Mouse (Mus musculus): Measurements from ENCODE around the gene Rbfox1. TPM values are rescaled to one million over a fixed set of nuclear protein-coding genes. Genes with fewer than 3 reads are reported as not detected.

The Rbfox1 gene
- polyA plus RNA-seq, 1 experiment from 2014 or later: 2.7 TPM

GRCm38 (mm10) chr16:6842066-6842785 lies 957.1 kb downstream of the Rbfox1 start:
- Histone ChIP-seq H3K27me3 (ENCODE audit: control insufficient read depth, insufficient read depth, low read length) (no peaks in the 10 kb centered on the region), H3K36me3 (ENCODE audit: control insufficient read depth, insufficient read depth, low read length) (no peaks in the 10 kb centered on the region), H3K4me3 (ENCODE audit: low read depth, low read length) (no peak overlapping the region), H3K9me3 (ENCODE audit: control insufficient read depth, low read depth, low read length) (no peaks in the 10 kb centered on the region), H3K4me1 (ENCODE audit: control insufficient read depth, insufficient read depth, low read length) (peaks cover 2% of the 10 kb centered on the region; the same call in 1 of the 2 replicates), H3K9ac (replicated peaks; ENCODE audit: low read depth, low read length) (no peak overlapping the region), H3K27ac (ENCODE audit: low read length) (no peak overlapping the region), H3K4me2 (replicated peaks; ENCODE audit: low read depth, low read length) (no peak overlapping the region)
- ATAC-seq (ENCODE audit: insufficient number of reproducible peaks, insufficient read depth, low FRiP score, low read depth): no peak
- 45% methylated on average over 8 of the region's 8 CpGs for WGBS

GRCm38 (mm10) chr16:6844659-6845058 lies 959.5 kb downstream of the Rbfox1 start:
- no peak for ATAC-seq (ENCODE audit: insufficient number of reproducible peaks, insufficient read depth, low FRiP score, low read depth)
- H3K27ac ChIP-seq (ENCODE audit: low read length): no peak overlapping the region

GRCm38 (mm10) chr16:6851393-6851792 lies 966.2 kb downstream of the Rbfox1 start:
- H3K27ac ChIP-seq (ENCODE audit: low read length): no peak overlapping the region
- H3K36me3 ChIP-seq (ENCODE audit: control insufficient read depth, insufficient read depth, low read length): no peaks in the 10 kb centered on the region
- H3K9me3 ChIP-seq (ENCODE audit: control insufficient read depth, low read depth, low read length): no peaks in the 10 kb centered on the region
- no peak overlapping the region for H3K9ac ChIP-seq (replicated peaks; ENCODE audit: low read depth, low read length)
- no peak overlapping the region for H3K4me3 ChIP-seq (ENCODE audit: low read depth, low read length)
- WGBS: 80% methylated on average over 9 of the region's 9 CpGs
- no peaks in the 10 kb centered on the region for H3K4me1 ChIP-seq (ENCODE audit: control insufficient read depth, insufficient read depth, low read length)
- H3K27me3 ChIP-seq (ENCODE audit: control insufficient read depth, insufficient read depth, low read length): no peaks in the 10 kb centered on the region
- no peak for ATAC-seq (ENCODE audit: insufficient number of reproducible peaks, insufficient read depth, low FRiP score, low read depth)
- no peak overlapping the region for H3K4me2 ChIP-seq (replicated peaks; ENCODE audit: low read depth, low read length)

More at GRCm38 (mm10) chr16:6844659-6845058, 959.5 kb downstream of the Rbfox1 start:
- Histone ChIP-seq H3K27me3 (ENCODE audit: control insufficient read depth, insufficient read depth, low read length) (no peaks in the 10 kb centered on the region), H3K4me3 (ENCODE audit: low read depth, low read length) (no peak overlapping the region), H3K4me1 (ENCODE audit: control insufficient read depth, insufficient read depth, low read length) (peaks cover 2% of the 10 kb centered on the region; the same call in 1 of the 2 replicates), H3K9me3 (ENCODE audit: control insufficient read depth, low read depth, low read length) (no peaks in the 10 kb centered on the region), H3K9ac (replicated peaks; ENCODE audit: low read depth, low read length) (no peak overlapping the region), H3K36me3 (ENCODE audit: control insufficient read depth, insufficient read depth, low read length) (no peaks in the 10 kb centered on the region), H3K4me2 (replicated peaks; ENCODE audit: low read depth, low read length) (no peak overlapping the region)
- WGBS: 42% methylated on average over 4 of the region's 4 CpGs

- ATAC-seq (ENCODE audit: insufficient number of reproducible peaks, insufficient read depth, low FRiP score, low read depth): no peak
- Histone ChIP-seq H3K36me3 (ENCODE audit: control insufficient read depth, insufficient read depth, low read length) (no peaks in the 10 kb centered on the region), H3K4me2 (replicated peaks; ENCODE audit: low read depth, low read length) (no peak overlapping the region), H3K9me3 (ENCODE audit: control insufficient read depth, low read depth, low read length) (no peaks in the 10 kb centered on the region), H3K9ac (replicated peaks; ENCODE audit: low read depth, low read length) (no peak overlapping the region), H3K4me1 (ENCODE audit: control insufficient read depth, insufficient read depth, low read length) (no peaks in the 10 kb centered on the region), H3K27me3 (ENCODE audit: control insufficient read depth, insufficient read depth, low read length) (no peaks in the 10 kb centered on the region), H3K27ac (ENCODE audit: low read length) (no peak overlapping the region), H3K4me3 (ENCODE audit: low read depth, low read length) (no peak overlapping the region)
- WGBS: 87% methylated on average over 2 of the region's 2 CpGs
These were observed 968.6 kb downstream of the Rbfox1 start for GRCm38 (mm10) chr16:6853796-6854195.

- WGBS: 90% methylated on average over 2 of the region's 2 CpGs
- Histone ChIP-seq H3K27me3 (ENCODE audit: control insufficient read depth, insufficient read depth, low read length) (no peaks in the 10 kb centered on the region), H3K4me2 (replicated peaks; ENCODE audit: low read depth, low read length) (no peak overlapping the region), H3K4me3 (ENCODE audit: low read depth, low read length) (no peak overlapping the region), H3K27ac (ENCODE audit: low read length) (no peak overlapping the region), H3K36me3 (ENCODE audit: control insufficient read depth, insufficient read depth, low read length) (no peaks in the 10 kb centered on the region), H3K9ac (replicated peaks; ENCODE audit: low read depth, low read length) (no peak overlapping the region), H3K9me3 (ENCODE audit: control insufficient read depth, low read depth, low read length) (no peaks in the 10 kb centered on the region), H3K4me1 (ENCODE audit: control insufficient read depth, insufficient read depth, low read length) (no peaks in the 10 kb centered on the region)
- ATAC-seq (ENCODE audit: insufficient number of reproducible peaks, insufficient read depth, low FRiP score, low read depth): no peak
These were observed 976.5 kb downstream of the Rbfox1 start for GRCm38 (mm10) chr16:6861656-6862055.

- 33% methylated on average over 12 of the region's 12 CpGs for WGBS
- no peak overlapping the region for H3K9ac ChIP-seq (replicated peaks; ENCODE audit: low read depth, low read length)
- ATAC-seq (ENCODE audit: insufficient number of reproducible peaks, insufficient read depth, low FRiP score, low read depth): no peak
- H3K4me2 ChIP-seq (replicated peaks; ENCODE audit: low read depth, low read length): no peak overlapping the region
- no peaks in the 10 kb centered on the region for H3K36me3 ChIP-seq (ENCODE audit: control insufficient read depth, insufficient read depth, low read length)
- no peak overlapping the region for H3K4me3 ChIP-seq (ENCODE audit: low read depth, low read length)
- H3K27ac ChIP-seq (ENCODE audit: low read length): no peak overlapping the region
- no peaks in the 10 kb centered on the region for H3K9me3 ChIP-seq (ENCODE audit: control insufficient read depth, low read depth, low read length)
- no peaks in the 10 kb centered on the region for H3K27me3 ChIP-seq (ENCODE audit: control insufficient read depth, insufficient read depth, low read length)
- no peaks in the 10 kb centered on the region for H3K4me1 ChIP-seq (ENCODE audit: control insufficient read depth, insufficient read depth, low read length)
These were observed 997.7 kb downstream of the Rbfox1 start for GRCm38 (mm10) chr16:6882683-6883430.

- no peak overlapping the region for H3K4me3 ChIP-seq (ENCODE audit: low read depth, low read length)
- H3K9ac ChIP-seq (replicated peaks; ENCODE audit: low read depth, low read length): no peak overlapping the region
- no peaks in the 10 kb centered on the region for H3K4me1 ChIP-seq (ENCODE audit: control insufficient read depth, insufficient read depth, low read length)
- no peak overlapping the region for H3K27ac ChIP-seq (ENCODE audit: low read length)
- no peaks in the 10 kb centered on the region for H3K36me3 ChIP-seq (ENCODE audit: control insufficient read depth, insufficient read depth, low read length)
- H3K4me2 ChIP-seq (replicated peaks; ENCODE audit: low read depth, low read length): no peak overlapping the region
- no peaks in the 10 kb centered on the region for H3K9me3 ChIP-seq (ENCODE audit: control insufficient read depth, low read depth, low read length)
- no peaks in the 10 kb centered on the region for H3K27me3 ChIP-seq (ENCODE audit: control insufficient read depth, insufficient read depth, low read length)
- WGBS: 20% methylated on average over 1 of the region's 1 CpGs
- no peak for ATAC-seq (ENCODE audit: insufficient number of reproducible peaks, insufficient read depth, low FRiP score, low read depth)
These were observed 998.6 kb downstream of the Rbfox1 start for GRCm38 (mm10) chr16:6883798-6884197.

- Histone ChIP-seq H3K9me3 (ENCODE audit: control insufficient read depth, low read depth, low read length) (no peaks in the 10 kb centered on the region), H3K36me3 (ENCODE audit: control insufficient read depth, insufficient read depth, low read length) (no peaks in the 10 kb centered on the region), H3K27me3 (ENCODE audit: control insufficient read depth, insufficient read depth, low read length) (no peaks in the 10 kb centered on the region), H3K4me3 (ENCODE audit: low read depth, low read length) (no peak overlapping the region), H3K27ac (ENCODE audit: low read length) (no peak overlapping the region), H3K9ac (replicated peaks; ENCODE audit: low read depth, low read length) (no peak overlapping the region), H3K4me2 (replicated peaks; ENCODE audit: low read depth, low read length) (no peak overlapping the region), H3K4me1 (ENCODE audit: control insufficient read depth, insufficient read depth, low read length) (no peaks in the 10 kb centered on the region)
- ATAC-seq (ENCODE audit: insufficient number of reproducible peaks, insufficient read depth, low FRiP score, low read depth): no peak
- 77% methylated on average over 3 of the region's 3 CpGs for WGBS
These were observed 1000.5 kb downstream of the Rbfox1 start for GRCm38 (mm10) chr16:6885617-6886016.
